Mouse (Mus musculus) kidney, postnatal 0 days (tissue): ENCODE measurements at regions not wholly inside any gene's neighbourhood (a gene's known extent, or its start where the extent isn't known, plus 50 kb on each side); places are given as distances from the start of the nearest gene placed in this dataset.

Source experiments
- ATAC-seq: fragments of 200-750 bp; cut with Nextera tagmentation; replicated peaks from 2 replicates; pipeline ENCODE4 v1.8.0; 2017; ENCODE audit warnings: low read depth, moderate number of reproducible peaks, moderate TSS enrichment, moderate library complexity; ENCODE audit not compliant: low FRiP score
- DNase-seq: peaks from one replicate; pipeline ENCODE4 v3.0.0-alpha.2; 2016; ENCODE audit warnings: low spot score
- H3K27ac ChIP-seq: fragments of 300-500 bp; sonication (generic); 2 replicates; pipeline ENCODE4 v1.5.1; 2014; ENCODE audit warnings: mild to moderate bottlenecking
- H3K27me3 ChIP-seq: fragments of 300-500 bp; sonication (generic); 2 replicates; pipeline ENCODE4 v1.6.1; 2014; ENCODE audit warnings: low read length, mixed read lengths; ENCODE audit not compliant: insufficient read depth
- H3K36me3 ChIP-seq: fragments of 300-500 bp; sonication (generic); 2 replicates; pipeline ENCODE4 v1.6.1; 2014; ENCODE audit warnings: low read length, mixed read lengths; ENCODE audit not compliant: insufficient read depth
- H3K4me1 ChIP-seq: fragments of 300-500 bp; sonication (generic); replicated peaks from 2 replicates; pipeline ENCODE4 v1.6.1; 2014; ENCODE audit warnings: antibody characterized with exemption, low read length, mixed read lengths; ENCODE audit not compliant: insufficient read depth
- H3K4me2 ChIP-seq: fragments of 300-500 bp; sonication (generic); 2 replicates; pipeline ENCODE4 v1.6.1; 2014; ENCODE audit warnings: mild to moderate bottlenecking, low read length, moderate library complexity, mixed read lengths
- H3K4me3 ChIP-seq: fragments of 300-500 bp; sonication (generic); replicated peaks from 2 replicates; pipeline ENCODE4 v1.5.1; 2014; ENCODE audit warnings: low read depth, low read length
- H3K9ac ChIP-seq: fragments of 300-500 bp; sonication (generic); 2 replicates; pipeline ENCODE4 v1.6.1; 2014; ENCODE audit warnings: low read depth, low read length
- H3K9me3 ChIP-seq: fragments of 300-500 bp; sonication (generic); replicated peaks from 2 replicates; pipeline ENCODE4 v1.6.1; 2016; ENCODE audit warnings: low read length, inconsistent platforms, mixed read lengths
- CTCF ChIP-seq: IDR thresholded peaks from 2 replicates; pipeline ENCODE4 v1.5.1; 2016; ENCODE audit warnings: antibody characterized with exemption, low read depth, mild to moderate bottlenecking, moderate library complexity
- WGBS: fragments of 180-500 bp; shearing (Covaris S2); extraction: QIAGEN DNeasy Blood & Tissue Kit; methylation state at CpG from one replicate; pipeline ENCODE4 v1.1.7; 2014; 5-methylcytosine and 5-hydroxymethylcytosine counted together

DNA sequence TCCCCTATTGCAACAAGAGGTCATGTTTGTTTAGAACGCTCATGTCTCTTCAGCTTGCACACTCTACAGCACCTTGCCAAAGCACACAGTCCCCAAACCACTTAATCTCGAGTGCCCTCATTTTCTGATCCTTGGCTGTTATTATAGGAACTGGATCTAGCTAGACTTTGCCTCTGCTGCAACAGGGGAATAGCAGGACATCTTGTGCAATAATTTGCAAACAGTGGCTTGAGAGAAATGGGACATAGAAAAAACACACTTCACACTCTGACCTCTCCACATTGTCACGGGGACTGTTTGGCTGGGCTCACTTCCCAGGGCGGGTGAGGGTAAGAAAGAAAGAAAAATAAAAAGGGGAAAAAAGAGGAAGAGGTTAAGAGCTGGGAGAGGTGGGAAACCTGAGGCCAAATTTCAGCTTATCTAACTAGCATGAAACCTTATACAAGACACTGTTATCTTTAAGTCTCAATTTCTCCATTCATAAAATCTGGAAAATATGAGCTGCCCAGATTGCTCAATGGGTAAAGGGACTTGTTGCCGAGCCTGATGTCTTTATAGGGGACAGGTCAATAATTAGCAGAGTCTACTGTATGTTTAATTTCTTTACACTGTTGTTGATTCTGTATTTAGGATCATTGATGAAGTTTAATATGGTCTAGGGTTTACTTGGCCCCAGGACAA is 356.0 kb downstream of the Ankrd50 start:
- H3K9me3 ChIP-seq: no peaks in the 10 kb centered on the region
- no peaks in the 10 kb centered on the region for H3K27me3 ChIP-seq
- H3K9ac ChIP-seq: no peak overlapping the region
- H3K27ac ChIP-seq: peak overlapping the region; percentile 6; the same call in 1 of the 2 replicates
- ATAC-seq (no peak), DNase-seq (peak; percentile 67)
- no peaks in the 10 kb centered on the region for H3K36me3 ChIP-seq
- WGBS: 28% methylated on average over 5 of the region's 5 CpGs
- 0 out of 2 replicates have a peak, but pooled peaks cover 11% of the 10 kb centered on the region for H3K4me1 ChIP-seq
- H3K4me2 ChIP-seq: no peak overlapping the region
- no peak overlapping the region for H3K4me3 ChIP-seq
- TF ChIP-seq CTCF: no peak

GRCm38 (mm10) chr3:38116071-38116787 is 368.4 kb downstream of the Ankrd50 start:
- H3K9me3 ChIP-seq: no peaks in the 10 kb centered on the region
- ATAC-seq: peak; percentile 46
- H3K27me3 ChIP-seq: no peaks in the 10 kb centered on the region
- no peak overlapping the region for H3K9ac ChIP-seq
- H3K4me3 ChIP-seq: no peak overlapping the region
- WGBS: 13% methylated on average over 7 of the region's 7 CpGs
- TF ChIP-seq CTCF: peak; percentile 66
- H3K36me3 ChIP-seq: no peaks in the 10 kb centered on the region
- peaks cover 7% of the 10 kb centered on the region; the same call in 1 of the 2 replicates for H3K4me1 ChIP-seq
- peak overlapping the region; percentile 63 for H3K27ac ChIP-seq
- peak; percentile 95 for DNase-seq
- 0 out of 2 replicates have a peak overlapping the region, but pooled peaks have one; percentile 5 for H3K4me2 ChIP-seq

GRCm38 (mm10) chr3:38112568-38112967 is 372.1 kb downstream of the Ankrd50 start:
- Histone ChIP-seq H3K27me3 (no peaks in the 10 kb centered on the region), H3K9ac (no peak overlapping the region), H3K9me3 (no peaks in the 10 kb centered on the region), H3K36me3 (no peaks in the 10 kb centered on the region), H3K27ac (no peak overlapping the region), H3K4me2 (no peak overlapping the region), H3K4me3 (no peak overlapping the region), H3K4me1 (peaks cover 7% of the 10 kb centered on the region; the same call in 1 of the 2 replicates)
- DNase-seq (no peak), ATAC-seq (no peak)
- 80% methylated on average over 3 of the region's 3 CpGs for WGBS
- TF ChIP-seq CTCF: no peak

- H3K9me3 ChIP-seq: no peaks in the 10 kb centered on the region
- 73% methylated on average over 4 of the region's 4 CpGs for WGBS
- no peak overlapping the region for H3K27ac ChIP-seq
- ATAC-seq (no peak), DNase-seq (no peak)
- H3K4me3 ChIP-seq: no peak overlapping the region
- H3K4me2 ChIP-seq: no peak overlapping the region
- H3K4me1 ChIP-seq: no peaks in the 10 kb centered on the region
- no peak overlapping the region for H3K9ac ChIP-seq
- no peaks in the 10 kb centered on the region for H3K36me3 ChIP-seq
- no peaks in the 10 kb centered on the region for H3K27me3 ChIP-seq
- no peak for TF ChIP-seq CTCF
Measured at GRCm38 (mm10) chr3:38105022-38105857, 379.4 kb downstream of the Ankrd50 start.

DNA sequence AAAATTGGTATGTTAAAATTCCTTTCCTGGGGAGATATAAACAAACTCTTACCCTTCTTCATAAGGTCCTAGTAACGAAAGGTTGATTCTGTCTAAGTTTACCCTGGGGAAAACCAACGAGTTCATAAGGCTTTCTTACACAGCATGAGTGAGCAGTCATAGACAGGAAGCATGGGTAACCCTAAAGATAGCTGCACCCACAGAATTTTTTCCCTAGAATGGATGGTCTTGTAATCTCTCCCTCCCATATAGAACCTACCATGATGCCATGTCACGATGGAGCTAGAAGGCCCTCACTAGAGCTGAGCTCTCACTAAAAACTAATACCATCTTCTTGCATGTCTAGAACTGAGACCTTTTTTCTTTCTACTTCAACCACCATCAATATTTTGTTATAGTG is 380.1 kb upstream of the Gm5148 start:
- Histone ChIP-seq H3K27ac (no peak overlapping the region), H3K4me2 (no peak overlapping the region), H3K36me3 (no peaks in the 10 kb centered on the region), H3K4me1 (no peaks in the 10 kb centered on the region), H3K27me3 (no peaks in the 10 kb centered on the region), H3K4me3 (no peak overlapping the region), H3K9ac (no peak overlapping the region), H3K9me3 (no peaks in the 10 kb centered on the region)
- ATAC-seq: no peak
- 92% methylated on average over 3 of the region's 3 CpGs for WGBS
- DNase-seq: no peak
- TF ChIP-seq CTCF: no peak

GRCm38 (mm10) chr3:38102985-38103384 is 378.7 kb upstream of the Gm5148 start:
- Histone ChIP-seq H3K4me1 (no peaks in the 10 kb centered on the region), H3K4me2 (no peak overlapping the region), H3K4me3 (no peak overlapping the region), H3K9me3 (no peaks in the 10 kb centered on the region), H3K27me3 (no peaks in the 10 kb centered on the region), H3K27ac (no peak overlapping the region), H3K36me3 (no peaks in the 10 kb centered on the region), H3K9ac (no peak overlapping the region)
- DNase-seq (no peak), ATAC-seq (no peak)
- TF ChIP-seq CTCF: no peak
- 85% methylated on average over 1 of the region's 1 CpGs for WGBS
